33 mouse cellular contexts compared by ENCODE assay signal in the genomic region with DNA sequence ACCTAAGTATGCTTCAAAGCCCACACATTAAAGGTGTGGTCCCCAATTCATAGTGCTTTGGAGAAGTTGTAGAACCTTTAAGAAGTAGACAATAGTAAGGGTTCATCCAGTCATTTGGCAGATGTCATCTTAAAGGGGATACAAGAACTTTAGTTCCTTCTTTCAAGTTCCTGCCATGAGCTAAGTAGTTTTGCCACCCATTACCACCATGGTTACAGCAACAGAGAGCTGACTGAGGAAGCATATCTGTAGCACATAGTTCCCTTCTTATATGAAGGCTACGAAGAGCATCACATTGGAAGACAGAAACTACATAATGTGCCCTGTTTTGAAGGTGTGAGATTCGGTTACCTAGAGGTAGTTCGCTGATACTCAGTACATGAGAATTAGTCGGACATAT. TPM values are rescaled to one million over a fixed set of nuclear protein-coding genes. Genes with fewer than 3 reads are reported as not detected.
DNase-seq lines count a peak whose midpoint lies in the region; ATAC-seq and TF ChIP-seq lines count a peak whose summit lies in the region.
"Had no signal": no experiment of that assay in that cellular context is flagged by ENCODE, and none has a peak within 500 bp of the region (broad histone marks: within the 10 kb centered on the region; RNA-seq: fewer than 3 reads in every experiment).

No protein-coding gene starts in this region.

- no peak for TF ChIP-seq POLR2A in bone marrow macrophage, adult 2 months (IDR thresholded peaks at IDR 0.05; ENCODE audit: borderline replicate concordance, low read depth, low read length)

- no peak for TF ChIP-seq CTCF in bone marrow macrophage, adult 2 months (IDR thresholded peaks at IDR 0.05; ENCODE audit: low read depth, low read length)
- no peak for TF ChIP-seq CTCF in intestine, postnatal 0 days (IDR thresholded peaks at IDR 0.05; ENCODE audit: low read depth)

- H3K4me2 ChIP-seq in intestine, postnatal 0 days (replicated peaks; ENCODE audit: low read depth): no peak overlapping the region
- H3K4me2 ChIP-seq: embryonic facial prominence, embryonic 13.5 days; forebrain, embryonic 15.5 days; heart, embryonic 12.5 days; hindbrain, embryonic 15.5 days; liver, embryonic 15.5 days; midbrain, embryonic 15.5 days had no signal

- peak; percentile 39 to 44; a peak in 2 of 4 replicates for ATAC-seq in hematopoietic stem cell, adult 5-6 weeks (replicated peaks in 1 of 2; ENCODE audit: insufficient read depth in 1 of 2, low FRiP score in 2 of 2, low TSS enrichment in 1 of 2, low read depth in 1 of 2, poor library complexity in 2 of 2, severe bottlenecking in 2 of 2)
- peak; percentile 55 for ATAC-seq in neutrophil, adult 5-6 weeks (ENCODE audit: extremely low read depth, insufficient number of reproducible peaks, low FRiP score, poor library complexity, severe bottlenecking)
- no peak for ATAC-seq in intestine, postnatal 0 days
- ATAC-seq: forebrain, embryonic 15.5 days; inflammation-experienced regulatory T-cells, adult 6 months; midbrain, embryonic 15.5 days had no signal

- no peaks in the 10 kb centered on the region for H3K36me3 ChIP-seq in intestine, postnatal 0 days (ENCODE audit: control insufficient read depth, insufficient read depth)
- H3K36me3 ChIP-seq: embryonic facial prominence, embryonic 13.5 days; forebrain, embryonic 10.5 days; forebrain, embryonic 15.5 days; heart, embryonic 12.5 days; hindbrain, embryonic 10.5 days; hindbrain, embryonic 15.5 days; liver, embryonic 15.5 days; midbrain, embryonic 15.5 days had no signal

- WGBS in intestine, postnatal 0 days: 93% methylated on average over 4 of the region's 4 CpGs

- H3K27me3 ChIP-seq in intestine, postnatal 0 days (replicated peaks; ENCODE audit: control insufficient read depth, insufficient read depth, low read length): no peaks in the 10 kb centered on the region
- H3K27me3 ChIP-seq: CH12.LX; embryonic facial prominence, embryonic 13.5 days; forebrain, embryonic 15.5 days; heart, embryonic 12.5 days; hindbrain, embryonic 15.5 days; liver, embryonic 15.5 days; midbrain, embryonic 15.5 days had no signal

- H3K9me3 ChIP-seq in intestine, postnatal 0 days (ENCODE audit: control insufficient read depth): no peaks in the 10 kb centered on the region
- H3K9me3 ChIP-seq: embryonic facial prominence, embryonic 13.5 days; forebrain, embryonic 10.5 days; forebrain, embryonic 15.5 days; heart, embryonic 12.5 days; hindbrain, embryonic 10.5 days; hindbrain, embryonic 15.5 days; liver, embryonic 15.5 days; midbrain, embryonic 15.5 days had no signal

- peaks cover 28% of the 10 kb centered on the region for H3K4me1 ChIP-seq in bone marrow macrophage, adult 2 months (ENCODE audit: control insufficient read depth, insufficient read depth, low read length)
- peaks cover 7% of the 10 kb centered on the region for H3K4me1 ChIP-seq in intestine, postnatal 0 days (replicated peaks; ENCODE audit: control insufficient read depth, insufficient read depth, low read length)

- DNase-seq in lung, postnatal 25 days (ENCODE audit: low spot score): peak; percentile 34
- no peak for DNase-seq in lung, adult 18-20 months
- DNase-seq in thymus, postnatal 14 days: no peak
- DNase-seq: adrenal gland, adult 8-10 months; cerebellum, adult 11 months; cerebellum, adult 9-10 months; cerebellum, postnatal 36 days; gastrocnemius, postnatal 25 days; heart, adult 2 months; kidney, adult 2 months; kidney, postnatal 4 days; layer of hippocampus, postnatal 36 days; left cerebral cortex, postnatal 4 days; right cerebral cortex, adult 18-20 months; spleen, adult 18-20 months had no signal

- peak overlapping the region; percentile 14; the same call in 1 of the 2 replicates for H3K27ac ChIP-seq in bone marrow macrophage, adult 2 months (ENCODE audit: insufficient read depth, low read depth, low read length)
- H3K27ac ChIP-seq in intestine, postnatal 0 days (ENCODE audit: low read depth, low read length): no peak overlapping the region
- H3K27ac ChIP-seq: embryonic facial prominence, embryonic 13.5 days; forebrain, embryonic 10.5 days; forebrain, embryonic 15.5 days; heart, adult 2 months; hindbrain, embryonic 10.5 days; hindbrain, embryonic 15.5 days; kidney, postnatal 0 days; liver, embryonic 15.5 days; midbrain, embryonic 15.5 days had no signal

- no peak overlapping the region for H3K9ac ChIP-seq in intestine, postnatal 0 days (ENCODE audit: low read depth, low read length)
- H3K9ac ChIP-seq: embryonic facial prominence, embryonic 13.5 days; forebrain, embryonic 15.5 days; heart, embryonic 12.5 days; hindbrain, embryonic 15.5 days; liver, embryonic 15.5 days; midbrain, embryonic 15.5 days had no signal

- no peak overlapping the region for H3K4me3 ChIP-seq in bone marrow macrophage, adult 2 months (ENCODE audit: insufficient read depth, low read length)
- H3K4me3 ChIP-seq in intestine, postnatal 0 days (ENCODE audit: low read depth, low read length): no peak overlapping the region
- H3K4me3 ChIP-seq: embryonic facial prominence, embryonic 13.5 days; forebrain, embryonic 10.5 days; forebrain, embryonic 15.5 days; heart, adult 2 months; heart, embryonic 12.5 days; hindbrain, embryonic 10.5 days; hindbrain, embryonic 15.5 days; liver, embryonic 15.5 days; midbrain, embryonic 15.5 days had no signal

RNA-seq across cellular contexts. Expression of a gene that starts 32.1 kb away (rescaled TPM):
- 33.5 and 34.6 TPM in 2 replicates for polyA plus RNA-seq in bone marrow macrophage, adult 2 months (2012; ENCODE audit: insufficient read depth, insufficient read length, missing spikeins)
- total RNA-seq in hematopoietic stem cell, adult 5-6 weeks (2017): 3.8 and 4.1 TPM in 2 replicates
- 122 and 131 TPM in 2 replicates for total RNA-seq in neutrophil, adult 5-6 weeks (2017)
- 142 and 144 TPM in 2 replicates for polyA plus RNA-seq in intestine, postnatal 0 days (2015; fragmentation: Nextera tagmentation; extraction: Ambion mirVana)
- total RNA-seq: gastrocnemius, adult 18-20 months; layer of hippocampus, postnatal 36 days; left cerebral cortex, postnatal 4 days had no signal
- polyA plus RNA-seq: C2C12; embryonic facial prominence, embryonic 13.5 days; forebrain, embryonic 15.5 days; hindbrain, embryonic 10.5 days; midbrain, embryonic 15.5 days; neural tube, embryonic 11.5 days had no signal

RNA-seq across cellular contexts. Expression of a gene that starts 34.8 kb away (rescaled TPM):
- polyA plus RNA-seq in bone marrow macrophage, adult 2 months (2012; ENCODE audit: insufficient read depth, insufficient read length, missing spikeins): 46.5 and 47.2 TPM in 2 replicates
- total RNA-seq in hematopoietic stem cell, adult 5-6 weeks (2017): 77.0 and 97.2 TPM in 2 replicates
- total RNA-seq in neutrophil, adult 5-6 weeks (2017): 724 and 727 TPM in 2 replicates
- 93.6 and 108 TPM in 2 replicates for polyA plus RNA-seq in intestine, postnatal 0 days (2015; fragmentation: Nextera tagmentation; extraction: Ambion mirVana)

Comparison
In these comparisons a context has a peak if more than half of its experiments do, and no peak if none do; other contexts are left out.
1. RNA of a gene that starts 32.1 kb away (total RNA-seq): 122 to 131 TPM in neutrophil, adult 5-6 weeks; 3.8 to 4.1 TPM in hematopoietic stem cell, adult 5-6 weeks; every median in the first group is over 10 times any median in the second.